Mouse (Mus musculus): Measurements from ENCODE around the gene Teddm1a. TPM values are rescaled to one million over a fixed set of nuclear protein-coding genes. Genes with fewer than 3 reads are reported as not detected.

Teddm1a gene
- total RNA-seq, 2 experiments from 2014 or later = not detected

DNA sequence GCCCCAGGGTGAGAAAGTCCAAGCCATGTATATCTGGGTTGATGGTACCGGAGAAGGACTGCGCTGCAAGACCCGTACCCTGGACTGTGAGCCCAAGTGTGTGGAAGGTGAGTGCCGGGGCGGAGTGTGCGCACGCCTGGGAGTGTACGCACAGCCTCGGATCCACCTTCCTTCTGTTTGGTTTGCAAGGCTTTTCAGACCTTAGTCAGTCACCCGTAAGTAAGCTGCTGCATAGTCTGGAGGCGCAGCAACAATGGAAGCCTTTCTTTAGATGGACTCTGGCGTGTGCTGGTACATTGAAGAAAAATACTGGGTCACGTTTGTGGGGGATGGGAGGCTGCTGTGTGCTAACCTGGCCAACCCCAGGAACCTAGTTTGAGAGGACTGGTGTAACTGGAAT lies 11.5 kb downstream of the Teddm1a start:
- no peak for ATAC-seq (replicated peaks; ENCODE audit: poor library complexity, severe bottlenecking)

DNA sequence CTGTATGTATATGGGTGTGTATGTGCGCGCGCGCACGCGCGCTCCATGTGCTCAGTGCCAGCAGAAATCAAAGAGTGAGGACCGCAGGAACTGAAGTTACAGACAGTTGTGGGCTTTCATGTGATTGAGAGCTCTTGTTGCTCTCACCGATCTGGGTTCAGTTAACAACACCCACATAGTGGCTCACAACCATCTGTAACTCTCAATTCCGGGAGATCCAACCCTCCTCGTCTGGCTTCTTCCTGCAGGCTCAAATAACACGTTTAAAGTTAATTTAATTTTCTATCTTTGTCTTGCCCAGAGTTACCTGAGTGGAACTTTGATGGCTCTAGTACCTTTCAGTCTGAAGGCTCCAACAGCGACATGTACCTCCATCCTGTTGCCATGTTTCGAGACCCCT lies 12.7 kb downstream of the Teddm1a start:
- ATAC-seq (replicated peaks; ENCODE audit: poor library complexity, severe bottlenecking) = no peak

DNA sequence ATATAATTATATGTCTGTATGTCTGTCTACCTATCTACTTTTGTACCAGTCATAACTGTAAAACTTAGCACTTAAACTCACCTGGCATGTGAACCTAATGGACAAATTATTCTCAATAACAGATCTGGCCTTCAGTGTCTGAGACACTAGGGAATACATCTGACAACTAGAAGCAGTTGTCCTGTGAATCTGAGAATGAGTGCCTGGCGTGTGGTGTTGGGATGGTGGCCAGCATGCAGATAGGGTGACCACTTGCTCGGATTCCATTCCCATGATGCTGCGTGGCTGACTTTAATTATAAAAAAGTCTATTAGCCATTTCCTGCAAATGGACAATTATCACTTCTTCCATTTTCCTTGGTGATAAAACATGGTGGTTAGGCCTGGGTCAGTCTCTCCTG lies 14.3 kb downstream of the Teddm1a start:
- no peak for ATAC-seq (replicated peaks; ENCODE audit: poor library complexity, severe bottlenecking)

DNA sequence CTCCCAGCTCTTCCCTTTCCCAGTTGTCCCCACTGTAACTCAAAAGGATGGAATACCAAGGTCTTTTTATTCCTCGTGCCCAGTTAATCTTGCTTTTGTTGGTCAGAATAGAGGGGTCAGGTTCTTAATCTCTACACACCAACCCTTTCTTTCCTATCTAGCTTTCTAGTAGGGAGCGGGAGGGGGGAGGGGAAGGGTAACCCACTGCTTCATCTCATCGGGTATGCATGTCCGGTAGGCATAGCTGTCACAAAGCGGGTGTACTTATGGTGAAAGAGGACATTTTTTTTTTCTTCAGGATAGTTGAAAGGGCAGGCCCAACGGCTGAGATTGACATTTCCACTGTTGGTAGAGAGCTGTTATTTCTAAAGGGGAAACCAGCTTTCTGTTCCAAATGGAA lies 16.7 kb downstream of the Teddm1a start:
- ATAC-seq (replicated peaks; ENCODE audit: poor library complexity, severe bottlenecking) = no peak

DNA sequence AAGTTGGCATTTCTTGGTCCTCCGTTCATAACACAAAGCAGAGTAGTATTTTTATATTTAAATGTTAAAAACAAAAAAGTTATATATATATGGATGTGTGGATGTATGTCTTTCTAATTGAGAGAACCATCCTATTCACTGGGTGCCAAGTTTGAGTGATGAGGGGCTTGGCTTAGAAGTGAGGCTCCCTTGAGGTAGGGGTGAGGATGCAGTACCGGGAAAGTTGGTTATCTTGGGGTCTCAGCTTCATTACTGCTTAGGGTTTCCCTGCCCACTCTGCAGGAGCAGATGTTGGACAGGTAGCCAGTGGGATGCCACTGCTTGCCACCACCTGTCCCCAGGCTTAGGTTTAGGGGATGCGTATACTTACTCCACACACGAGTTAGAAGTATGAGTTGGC lies 17.2 kb downstream of the Teddm1a start:
- no peak for ATAC-seq (replicated peaks; ENCODE audit: poor library complexity, severe bottlenecking)

DNA sequence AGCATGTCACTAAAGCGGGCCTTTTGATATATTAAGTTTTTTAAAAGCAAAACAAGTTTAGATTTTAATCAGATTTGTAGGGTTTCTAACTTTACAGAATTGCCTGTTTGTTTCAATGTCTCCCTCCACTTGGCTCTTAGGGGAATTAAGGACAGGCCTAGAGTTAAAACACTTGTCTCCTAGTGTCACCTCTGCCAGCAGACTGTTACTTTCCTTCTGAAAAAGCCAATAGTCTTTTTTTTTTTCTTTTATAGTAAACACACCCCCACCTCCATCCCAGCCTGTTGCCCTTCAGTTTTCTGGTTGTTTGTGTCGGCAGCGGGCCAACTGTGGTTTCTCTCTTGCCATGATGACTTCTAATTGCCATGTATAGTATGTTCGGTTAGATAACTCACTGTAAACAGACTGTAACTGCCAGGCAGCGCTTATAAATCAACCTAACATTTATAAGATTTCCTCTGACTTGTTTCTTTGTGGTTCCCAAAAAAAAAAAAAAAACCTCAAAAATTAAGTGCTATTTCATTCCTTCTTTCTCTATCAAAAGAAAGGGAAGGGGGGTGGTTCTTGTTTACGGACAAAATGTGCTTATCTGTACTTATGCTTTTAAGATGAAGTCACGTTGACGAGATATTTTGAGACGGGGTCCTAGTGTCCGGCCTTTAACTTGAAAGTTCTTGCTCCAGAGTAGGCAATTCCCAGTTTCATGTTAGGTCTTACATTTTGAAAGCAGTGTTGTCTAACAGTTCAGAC lies 17.8 kb downstream of the Teddm1a start:
- ATAC-seq (replicated peaks; ENCODE audit: poor library complexity, severe bottlenecking) = no peak

DNA sequence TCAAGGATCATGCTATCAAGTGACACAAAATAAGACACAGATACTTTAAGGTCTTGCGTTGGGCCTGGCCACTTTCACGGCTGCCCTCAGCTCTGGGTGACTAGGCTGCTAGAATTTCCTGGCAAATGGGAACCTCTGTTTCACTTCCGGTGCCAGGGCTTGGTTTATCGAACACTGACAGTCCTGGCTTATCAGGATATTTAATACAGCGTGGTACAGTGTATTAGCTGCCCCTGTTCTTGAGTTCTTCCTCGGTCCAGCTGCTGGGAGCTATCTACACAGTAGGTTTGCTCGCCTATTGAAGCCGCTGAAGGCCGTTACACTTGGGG lies 18.4 kb downstream of the Teddm1a start:
- ATAC-seq (replicated peaks; ENCODE audit: poor library complexity, severe bottlenecking) = no peak; the same call in 1 of the 2 replicates

DNA sequence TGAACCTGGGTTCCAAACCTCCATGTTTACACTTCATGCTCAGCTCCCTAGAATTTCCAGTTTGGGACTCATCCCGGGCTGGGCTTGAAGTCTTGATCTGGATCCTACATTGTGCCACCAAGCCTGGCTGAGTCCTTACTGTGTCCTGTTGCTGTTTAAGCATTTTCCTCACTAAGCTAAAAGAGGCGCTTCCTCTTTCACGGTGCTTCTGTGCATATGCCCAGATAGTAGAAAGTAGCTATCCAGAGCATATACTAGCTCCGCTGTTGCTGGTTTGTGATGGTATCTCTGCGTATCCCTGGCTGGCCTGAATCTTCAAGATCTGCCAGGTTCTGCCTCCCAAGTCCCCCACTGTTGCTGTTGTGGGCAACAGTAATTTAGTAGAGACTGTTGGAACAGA lies 18.9 kb downstream of the Teddm1a start:
- ATAC-seq (replicated peaks; ENCODE audit: poor library complexity, severe bottlenecking) = peak; percentile 75

DNA sequence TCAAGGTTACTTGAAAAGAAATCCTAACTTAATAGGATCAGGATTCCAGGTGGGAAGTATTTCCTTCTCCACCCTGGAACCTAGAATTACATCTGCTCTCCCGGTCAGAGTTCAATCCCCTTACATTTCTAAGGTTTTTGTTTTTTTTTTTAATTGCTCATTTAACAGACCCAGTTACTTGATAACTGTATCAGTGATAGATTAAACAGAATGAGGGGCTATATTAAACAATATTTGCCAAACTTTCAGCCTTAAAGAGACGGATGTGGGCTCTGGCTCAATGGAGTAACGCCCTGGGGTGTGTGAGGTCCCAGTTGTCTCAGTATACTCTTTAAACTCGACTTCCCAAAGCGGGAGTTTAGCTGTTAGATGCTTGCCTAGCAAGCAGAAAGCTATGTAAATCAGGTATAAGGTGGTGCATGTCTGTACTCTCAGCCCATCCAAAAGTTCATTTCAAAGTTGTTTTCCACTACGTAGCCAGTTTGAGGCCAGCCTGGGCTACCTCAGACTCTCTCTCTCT lies 19.8 kb downstream of the Teddm1a start:
- no peak for ATAC-seq (replicated peaks; ENCODE audit: poor library complexity, severe bottlenecking)

DNA sequence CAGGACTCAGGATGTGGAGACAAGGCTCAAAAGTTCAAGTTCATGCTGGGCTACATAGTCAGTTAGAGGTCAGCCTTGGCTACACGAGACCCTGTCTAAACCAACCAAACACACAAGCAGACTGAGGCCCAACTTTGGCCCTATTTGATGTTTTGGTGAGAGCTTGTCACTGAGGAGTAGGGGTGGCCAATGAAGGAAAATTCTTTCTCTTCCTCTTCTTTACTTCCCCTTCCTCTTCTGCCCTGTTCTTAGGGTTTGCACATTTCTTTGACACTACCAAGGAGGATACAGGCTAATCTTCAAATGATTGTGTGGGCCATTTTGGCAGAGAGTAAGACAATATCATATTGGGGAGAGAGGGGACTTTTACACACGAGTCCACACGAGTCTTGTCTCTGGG lies 22.3 kb downstream of the Teddm1a start:
- peak; percentile 84 for ATAC-seq (replicated peaks; ENCODE audit: poor library complexity, severe bottlenecking)

DNA sequence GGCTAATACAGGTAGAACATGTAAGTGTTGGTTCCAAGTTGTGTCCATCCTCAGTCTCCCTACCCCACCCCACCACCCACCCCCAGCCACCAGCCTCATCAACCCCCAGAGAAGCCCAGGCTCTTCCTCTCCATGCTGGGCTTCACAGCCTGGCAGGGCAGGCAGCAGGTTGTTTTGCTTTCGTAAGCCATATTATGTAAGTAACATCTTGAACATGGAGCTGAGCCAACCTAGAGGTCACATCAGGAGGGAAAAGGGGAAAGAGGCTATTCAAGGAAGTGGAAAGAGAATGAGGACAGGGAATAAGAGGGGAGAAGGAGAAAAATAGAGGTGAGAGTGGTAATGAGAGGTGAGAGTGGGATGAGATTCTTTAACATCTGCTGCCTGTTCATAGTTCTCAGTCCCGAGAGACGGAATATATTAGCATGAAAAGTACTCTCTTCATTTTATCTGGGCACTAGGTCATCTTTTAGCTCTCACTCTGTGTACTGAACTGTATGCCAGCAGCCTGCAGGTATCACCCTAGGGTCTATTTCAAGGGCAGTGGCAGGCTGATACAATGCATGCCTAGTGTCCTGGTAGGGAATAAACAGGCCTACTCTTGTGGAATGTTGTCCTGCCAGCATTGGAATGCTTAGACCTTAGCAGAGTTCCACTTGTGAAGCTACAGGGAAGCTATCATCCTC lies 27.1 kb downstream of the Teddm1a start:
- ATAC-seq (replicated peaks; ENCODE audit: poor library complexity, severe bottlenecking) = peak; percentile 49

DNA sequence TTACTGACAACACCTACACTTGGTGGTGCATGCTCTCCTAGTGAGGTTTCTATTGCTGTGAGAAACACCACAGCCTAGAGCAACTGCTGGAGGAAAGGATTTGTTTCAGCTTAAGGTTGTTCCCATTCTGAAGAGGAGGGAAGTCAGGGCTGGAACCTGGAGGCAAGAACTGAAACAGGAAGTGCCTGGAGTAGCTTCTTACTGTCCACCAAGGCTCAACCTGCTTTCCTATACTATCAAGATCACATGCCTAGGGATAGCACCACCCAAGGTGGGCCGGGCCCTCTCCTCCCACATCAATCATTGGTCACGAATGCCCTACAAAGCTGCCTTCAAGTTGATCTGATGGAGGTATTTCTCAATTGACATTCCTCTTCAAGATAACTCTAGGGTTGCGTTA lies 30.1 kb downstream of the Teddm1a start:
- ATAC-seq (replicated peaks; ENCODE audit: poor library complexity, severe bottlenecking) = peak; percentile 73

DNA sequence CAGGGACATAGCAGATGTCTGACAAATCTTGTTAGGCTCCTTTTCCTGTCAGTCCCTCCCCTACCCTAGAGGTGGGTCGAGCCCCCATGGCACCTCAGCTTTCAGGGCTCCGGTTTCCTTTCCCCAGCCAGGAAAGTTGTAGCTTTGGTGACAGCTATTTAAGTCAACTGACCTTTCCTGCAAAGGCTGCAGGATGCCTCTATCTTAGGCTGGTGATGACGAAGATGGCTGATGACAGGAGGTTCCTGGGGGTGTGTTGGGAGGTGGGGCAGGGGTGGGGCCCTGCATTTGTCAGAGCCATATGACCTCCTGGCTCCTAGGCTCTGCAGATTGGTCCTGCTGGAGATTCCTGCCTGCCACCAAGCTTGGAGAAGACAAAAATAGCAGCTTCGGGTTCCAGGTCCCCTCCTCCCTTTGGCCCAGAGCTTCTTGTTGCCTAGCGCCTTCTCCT lies 31.1 kb downstream of the Teddm1a start:
- no peak for ATAC-seq (replicated peaks; ENCODE audit: poor library complexity, severe bottlenecking)

DNA sequence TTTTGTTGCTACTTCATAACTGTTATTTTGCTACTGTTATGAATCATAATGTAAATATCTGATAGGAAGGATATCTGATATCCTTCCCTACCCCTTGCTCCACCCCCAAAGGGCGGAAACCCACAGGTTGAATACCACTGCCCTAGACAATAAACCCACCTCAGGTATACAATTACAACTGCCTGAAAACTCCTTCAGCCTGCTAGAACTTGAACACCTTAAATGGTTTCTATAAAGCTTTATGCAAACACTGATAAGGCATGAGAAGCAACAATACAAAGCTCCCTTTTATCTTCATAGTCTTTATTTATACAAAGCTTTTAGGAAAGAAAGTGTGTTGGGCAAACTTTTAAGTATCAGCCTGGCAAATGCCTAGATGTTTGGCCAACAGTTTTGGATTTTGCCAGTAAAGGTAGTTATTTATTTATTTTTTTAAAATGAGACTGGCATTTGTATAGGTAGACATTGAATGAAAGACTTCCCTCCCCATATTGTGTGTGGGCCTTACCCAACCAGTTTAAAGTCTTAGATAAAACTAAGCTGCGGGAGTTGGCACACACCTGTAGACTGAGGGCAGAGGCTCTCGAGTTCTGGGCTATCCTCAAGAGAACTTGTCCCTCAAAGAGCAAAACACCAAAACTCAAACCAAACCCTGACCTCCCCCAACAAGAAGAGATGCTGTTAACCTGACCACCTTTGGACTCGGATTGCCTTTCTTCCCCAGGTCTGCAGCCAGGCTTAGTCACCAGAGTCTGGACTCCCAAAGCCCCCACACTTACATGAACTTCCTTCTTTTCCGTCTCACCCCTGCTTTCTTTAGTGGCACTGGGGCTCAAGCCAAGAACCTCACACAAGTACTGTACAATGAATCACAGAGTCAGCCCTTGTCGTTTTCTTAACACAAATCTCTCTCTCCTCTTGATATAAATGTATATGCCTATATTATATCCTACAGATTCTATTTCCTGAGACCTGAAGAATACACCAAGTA lies 33.1 kb downstream of the Teddm1a start:
- peak; percentile 72 for ATAC-seq (replicated peaks; ENCODE audit: poor library complexity, severe bottlenecking)

DNA sequence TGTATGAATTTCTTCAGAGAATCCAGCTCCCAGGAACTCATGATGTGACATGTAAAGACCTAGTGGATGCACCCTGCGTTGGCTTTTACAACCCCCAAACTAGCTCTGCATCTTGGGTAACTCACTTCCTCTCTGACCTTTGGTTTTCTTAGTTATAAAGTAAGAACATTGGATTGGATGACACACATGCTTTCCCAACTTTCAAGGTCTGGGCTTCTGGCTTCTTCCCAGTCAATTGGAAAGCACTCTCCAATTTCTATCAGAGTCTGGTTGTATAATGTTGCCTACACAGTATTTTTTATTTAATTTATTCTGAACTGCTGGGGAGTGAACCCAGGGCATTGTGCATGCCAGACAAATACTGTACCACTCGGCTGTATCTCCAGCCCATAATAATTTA lies 38.9 kb downstream of the Teddm1a start:
- ATAC-seq (replicated peaks; ENCODE audit: poor library complexity, severe bottlenecking) = no peak

DNA sequence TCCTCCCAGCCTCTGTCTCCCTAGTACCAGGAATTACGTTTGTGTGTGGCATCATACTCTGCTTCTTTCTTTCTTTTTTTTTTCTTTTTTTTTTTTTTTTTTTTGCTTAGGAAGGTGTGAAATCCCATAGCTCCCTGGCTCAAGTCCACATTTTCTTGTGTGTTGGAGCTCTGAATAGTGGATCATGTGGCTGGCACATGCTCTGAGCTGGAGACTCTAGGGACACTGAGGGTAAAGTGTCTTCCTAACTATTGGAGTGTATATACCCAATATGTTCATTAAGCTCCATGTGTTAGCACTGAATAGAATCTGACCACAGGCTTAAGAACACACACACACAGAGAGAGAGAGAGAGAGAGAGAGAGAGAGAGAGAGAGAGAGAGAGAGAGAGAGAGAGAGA lies 42.2 kb downstream of the Teddm1a start:
- ATAC-seq (replicated peaks; ENCODE audit: poor library complexity, severe bottlenecking) = no peak

DNA sequence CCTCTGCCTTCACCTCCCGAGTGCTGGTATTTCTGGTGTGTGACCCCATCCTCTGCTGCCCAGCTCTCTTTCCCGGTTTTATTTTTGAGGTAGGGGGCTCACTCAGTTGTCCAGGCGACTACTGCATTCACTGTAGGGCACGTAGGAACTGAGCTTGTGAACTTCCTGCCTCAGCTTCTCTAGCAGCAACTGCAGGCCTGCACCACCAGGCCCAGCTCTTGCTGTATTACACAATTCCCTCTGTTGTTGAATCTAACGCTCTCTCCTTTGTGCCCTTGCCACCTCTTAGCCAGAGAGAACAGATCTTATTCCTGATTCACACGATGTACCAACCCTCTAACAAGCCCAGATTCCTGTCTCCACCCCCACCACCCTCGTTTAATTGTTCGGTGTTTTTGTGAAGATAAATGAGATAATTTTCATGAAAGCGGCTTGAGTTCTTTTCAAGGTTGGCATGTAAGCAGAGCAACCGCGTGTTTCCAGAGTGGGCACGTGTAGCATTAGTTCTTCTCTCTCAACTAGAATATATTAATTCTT lies 44.4 kb downstream of the Teddm1a start:
- peak; percentile 80 for ATAC-seq (replicated peaks; ENCODE audit: poor library complexity, severe bottlenecking)

DNA sequence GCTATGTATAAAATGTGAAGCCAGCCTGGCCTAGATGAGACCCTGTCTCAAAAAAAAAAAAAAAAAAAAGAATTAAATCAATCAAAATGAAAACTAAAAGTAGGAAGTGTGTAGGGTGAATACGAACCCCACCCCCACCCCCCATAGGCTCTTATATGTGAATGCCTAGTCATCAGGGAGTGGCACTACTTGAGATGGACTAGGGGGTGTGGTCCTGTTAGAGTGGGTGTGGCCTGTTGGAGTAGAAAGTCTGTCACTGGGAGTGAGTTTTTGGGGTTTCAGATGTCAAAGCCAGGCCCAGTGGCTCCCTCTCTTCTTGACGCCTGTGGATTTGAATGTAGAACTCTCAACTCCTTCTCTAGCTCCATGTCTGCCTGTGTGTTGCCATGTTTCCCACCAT lies 45.5 kb downstream of the Teddm1a start:
- no peak for ATAC-seq (replicated peaks; ENCODE audit: poor library complexity, severe bottlenecking)

DNA sequence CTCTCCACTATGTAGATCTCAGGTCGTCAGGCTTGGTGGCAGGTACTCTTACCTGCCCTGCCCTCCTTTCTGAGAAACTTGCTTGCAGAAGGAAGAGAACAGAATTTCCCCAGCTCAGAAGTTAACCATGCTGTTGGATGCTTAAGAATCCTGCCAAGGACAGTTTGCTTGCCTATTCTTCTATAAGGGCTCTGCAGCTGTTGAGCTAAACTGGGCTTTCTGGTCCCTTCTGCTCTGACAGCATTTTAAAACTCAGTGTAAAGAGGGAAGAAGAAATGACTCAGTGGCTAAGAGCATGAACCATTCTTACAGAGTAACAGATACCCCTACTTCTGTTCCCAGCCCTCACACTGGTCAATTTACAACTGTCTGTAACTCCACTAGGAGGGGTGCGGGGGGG lies 49.4 kb downstream of the Teddm1a start:
- ATAC-seq (replicated peaks; ENCODE audit: poor library complexity, severe bottlenecking) = no peak

All from granulocyte monocyte progenitor cell, adult 5-6 weeks (primary cell).